Mouse (Mus musculus): Measurements from ENCODE around the gene Agap1.

DNA sequence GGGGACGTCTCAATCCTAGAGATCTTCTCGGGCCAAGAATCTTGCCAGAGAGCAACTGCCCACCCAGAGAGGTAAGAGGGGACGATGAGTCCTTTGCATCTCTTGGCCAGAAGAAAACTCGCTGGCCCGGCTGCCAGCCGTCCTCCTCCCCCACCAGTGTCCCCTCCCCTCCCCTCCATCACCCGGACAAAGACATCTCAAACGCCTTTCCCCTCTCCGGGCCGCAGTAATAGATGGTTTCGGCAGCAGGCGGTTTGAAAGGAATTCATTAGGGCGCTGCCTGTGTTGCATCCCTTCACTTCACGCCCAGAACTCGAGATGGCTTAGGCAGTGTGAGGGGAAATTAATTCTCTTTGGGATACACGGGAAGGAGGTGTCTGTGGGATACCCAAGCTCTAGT, 478.0 kb downstream of the Agap1 start:
- TF ChIP-seq CTCF (IDR thresholded peaks at IDR 0.05; ENCODE audit: low read depth) (no peak), EP300 (optimal IDR thresholded peaks at IDR 0.05) (no peak)

All from stomach, postnatal 0 days (tissue).